Mouse (Mus musculus) embryo, embryonic 10 days (tissue): ENCODE measurements around the gene Chst5.

Experiments used
- DNase-seq: peaks from one replicate; pipeline ENCODE4 v3.0.0-alpha.2; 2015; ENCODE audit warnings: low spot score

The Chst5 gene

GRCm38 (mm10) chr8:111929648-111930344 is 19.5 kb upstream of the Chst5 start:
- DNase-seq = no peak

DNA sequence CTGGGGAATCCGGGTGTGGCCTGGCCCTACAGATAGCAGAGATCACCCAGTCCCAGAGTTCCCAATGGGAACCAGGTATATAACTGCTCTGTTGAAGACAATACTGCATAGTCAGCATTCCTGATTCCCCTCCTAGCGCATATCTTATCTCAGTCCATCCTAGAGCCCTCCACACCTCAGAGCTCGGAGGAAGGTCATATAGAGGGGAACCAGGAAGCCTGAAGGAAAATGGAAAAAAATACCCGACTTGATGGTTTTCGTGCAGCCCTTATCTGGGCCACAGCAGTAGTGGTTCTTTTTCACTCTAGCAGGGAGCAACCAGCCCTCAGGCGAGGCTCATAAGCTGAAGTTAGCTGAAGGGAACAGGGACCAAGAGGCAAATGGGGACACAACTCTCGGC is 14.7 kb upstream of the Chst5 start:
- no peak for DNase-seq

DNA sequence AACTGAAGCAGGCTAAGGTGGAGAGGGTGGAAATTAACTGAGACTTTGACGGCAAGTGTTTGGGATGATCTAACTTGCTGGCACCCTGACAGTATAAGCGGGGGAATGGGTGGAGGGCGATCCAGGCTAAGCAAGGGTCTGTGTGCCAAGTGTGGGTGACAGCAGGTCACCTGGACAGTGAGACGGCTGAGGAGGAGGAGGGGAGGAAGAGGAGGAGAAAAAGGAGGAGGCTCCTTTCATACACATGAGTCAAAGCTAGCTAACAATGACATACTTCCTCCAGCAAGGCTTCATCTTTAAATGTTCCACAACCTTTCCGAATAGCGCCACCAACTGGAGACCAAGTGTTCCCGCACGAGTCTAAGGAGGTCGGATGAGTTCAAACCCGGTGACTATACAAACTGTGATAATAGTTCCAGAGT is 13.1 kb upstream of the Chst5 start:
- peak; percentile 79 for DNase-seq

- no peak for DNase-seq
Measured at GRCm38 (mm10) chr8:111920971-111921370, 10.7 kb upstream of the Chst5 start.

DNA sequence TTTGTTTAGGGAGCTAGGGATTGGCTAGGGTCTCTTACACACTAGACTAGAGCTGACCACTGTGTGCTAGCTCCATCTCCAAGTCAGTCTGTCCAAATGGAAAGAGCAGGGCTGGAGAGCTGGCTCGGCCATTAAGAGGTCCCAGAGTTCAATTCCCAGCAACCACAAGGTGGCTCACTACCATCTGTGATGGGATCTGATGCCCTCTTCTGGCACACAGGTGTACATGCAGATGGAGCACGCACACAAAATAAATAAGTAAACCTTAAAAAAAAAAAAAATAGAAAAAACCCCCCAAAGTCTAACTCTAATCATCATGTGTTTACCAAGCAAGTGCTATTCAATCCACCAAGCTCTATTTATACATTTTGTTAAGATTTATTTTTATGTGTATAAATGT is 9.4 kb upstream of the Chst5 start:
- DNase-seq = no peak

- DNase-seq = peak; percentile 52
Measured at GRCm38 (mm10) chr8:111912860-111913432, 2.7 kb upstream of the Chst5 start.

DNA sequence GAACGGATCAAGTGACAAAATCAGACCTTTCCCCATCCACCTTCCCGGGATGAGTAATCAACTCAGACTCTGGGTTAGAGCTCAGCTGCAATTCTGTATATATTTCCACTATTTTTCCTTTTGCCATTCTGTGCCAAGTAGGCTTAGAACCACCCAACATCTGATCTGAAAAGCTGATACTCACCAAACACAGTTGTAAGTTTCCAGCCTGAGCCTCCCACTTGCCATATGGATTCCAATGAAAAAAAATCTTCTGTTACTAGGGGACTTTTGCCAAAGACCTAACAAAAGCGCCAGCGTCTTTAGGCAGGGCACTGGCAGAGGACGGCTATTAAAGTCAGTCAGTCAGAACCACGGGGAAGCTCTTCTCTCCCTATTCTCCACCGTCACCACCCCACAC is 1.3 kb upstream of the Chst5 start:
- no peak for DNase-seq

- no peak for DNase-seq
Measured at GRCm38 (mm10) chr8:111905500-111906121, 4.6 kb downstream of the Chst5 start.

- peak; percentile 74 for DNase-seq
Measured at GRCm38 (mm10) chr8:111902080-111902479, 8.2 kb downstream of the Chst5 start.

- DNase-seq = no peak
Measured at GRCm38 (mm10) chr8:111898586-111898985, 11.7 kb downstream of the Chst5 start.

- no peak for DNase-seq
Measured at GRCm38 (mm10) chr8:111894955-111895354, 15.3 kb downstream of the Chst5 start.

- DNase-seq = no peak
Measured at GRCm38 (mm10) chr8:111892615-111893014, 17.6 kb downstream of the Chst5 start.

DNA sequence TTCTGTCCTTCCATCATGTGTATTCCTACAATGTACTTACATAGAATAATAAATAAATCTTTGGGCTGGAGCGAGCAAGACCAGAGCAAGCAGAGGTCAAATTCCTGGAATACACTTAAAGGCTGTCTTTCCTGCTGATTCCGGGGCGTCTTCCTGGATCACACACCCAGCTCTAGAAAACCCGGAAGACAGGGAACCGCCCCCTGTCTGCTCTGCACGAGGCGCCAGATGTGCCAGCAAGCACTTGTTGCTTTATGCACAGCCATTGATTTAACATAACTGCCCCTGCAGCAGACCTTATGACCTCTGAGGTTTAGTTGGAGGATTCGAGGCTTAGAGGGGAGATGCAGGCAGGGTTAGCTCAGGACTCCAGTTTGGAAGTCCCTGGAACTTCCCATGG is 18.3 kb downstream of the Chst5 start:
- no peak for DNase-seq

- DNase-seq = no peak
Measured at GRCm38 (mm10) chr8:111890911-111891303, 19.3 kb downstream of the Chst5 start.

DNA sequence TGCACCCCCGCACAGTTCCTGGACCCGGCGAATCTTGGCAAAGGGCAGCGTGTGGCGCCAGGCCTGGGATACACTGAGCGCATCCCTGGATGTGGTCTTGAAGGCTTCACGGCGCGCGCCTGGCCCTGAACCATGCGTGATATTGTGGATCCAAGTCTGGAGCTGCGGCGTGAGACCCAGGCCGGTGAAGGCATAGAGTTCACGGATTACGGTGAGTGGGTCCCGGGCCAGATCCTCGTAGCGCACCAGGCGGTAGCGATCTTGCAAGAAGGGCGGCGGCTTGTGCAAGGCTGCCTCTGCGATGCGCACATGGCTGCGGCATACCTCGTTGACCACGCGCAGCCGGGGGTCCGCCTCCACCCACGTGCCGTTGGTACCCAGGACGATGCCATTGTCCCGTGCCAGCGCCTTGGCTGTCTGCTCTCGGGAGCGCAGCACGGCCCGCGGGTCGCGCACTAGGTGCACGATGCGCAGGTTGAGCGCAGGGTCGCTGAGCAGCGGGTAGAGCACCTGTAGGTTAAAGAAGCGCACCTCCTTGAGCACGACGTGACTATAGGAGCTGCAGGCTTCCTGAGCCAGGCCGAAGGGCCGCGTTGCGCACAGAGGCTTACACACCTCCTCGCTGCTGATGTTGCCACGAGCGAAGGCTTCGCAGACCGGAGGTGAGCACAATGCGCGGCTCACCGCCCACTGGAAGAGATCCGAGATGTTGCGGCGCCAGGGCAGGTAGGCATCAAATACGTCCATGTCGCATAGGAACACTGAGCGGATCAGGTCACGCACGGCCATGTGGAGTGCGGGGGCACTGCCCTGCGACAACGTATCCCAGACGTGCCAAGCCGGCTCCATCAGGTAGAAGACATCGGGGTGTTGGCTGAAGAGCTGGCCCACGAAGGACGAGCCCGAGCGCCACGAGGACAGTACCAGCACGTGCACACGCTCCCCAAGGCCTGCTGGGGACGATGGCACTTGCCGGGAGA is 20.0 kb downstream of the Chst5 start:
- no peak for DNase-seq

- DNase-seq = no peak
Measured at GRCm38 (mm10) chr8:111888091-111888650, 22.1 kb downstream of the Chst5 start.

DNA sequence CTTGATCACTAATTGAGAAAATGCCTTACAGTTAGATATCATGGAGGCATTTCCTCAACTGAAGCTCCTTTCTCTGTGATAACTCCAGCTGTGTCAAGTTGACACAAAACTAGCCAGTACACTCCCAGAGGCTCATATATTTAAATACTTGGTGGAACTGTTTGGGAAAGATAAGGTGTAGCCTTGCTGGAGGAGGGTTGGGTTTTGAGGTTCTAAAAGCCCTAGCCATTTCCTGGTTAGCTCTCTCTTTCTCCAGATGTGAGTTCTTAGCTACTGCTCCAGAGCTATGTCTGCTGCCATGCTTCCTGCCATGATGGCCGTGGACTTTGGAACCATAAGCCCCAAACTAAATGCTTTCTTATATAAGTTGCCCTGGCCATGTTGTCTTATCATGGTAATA is 22.8 kb downstream of the Chst5 start:
- DNase-seq = no peak

DNA sequence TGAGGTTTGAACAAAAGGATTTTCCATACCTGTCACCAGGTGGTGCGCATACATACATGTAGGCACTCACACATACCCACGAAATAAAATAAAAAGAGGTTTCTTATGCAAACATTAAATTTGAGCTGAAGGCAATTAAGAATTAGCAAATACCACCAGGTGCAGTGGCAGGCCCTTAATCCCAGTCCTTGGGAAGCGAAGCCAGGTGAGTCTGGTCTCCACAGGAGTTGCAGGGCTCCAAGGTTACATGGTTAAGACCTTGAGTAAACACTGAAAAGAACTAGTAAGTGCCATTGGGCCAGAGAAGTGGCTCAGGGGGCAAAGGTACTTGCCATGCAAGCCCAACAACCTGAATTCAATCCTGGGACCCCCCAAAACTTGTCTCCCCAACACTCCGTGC is 26.6 kb downstream of the Chst5 start:
- DNase-seq = no peak

DNA sequence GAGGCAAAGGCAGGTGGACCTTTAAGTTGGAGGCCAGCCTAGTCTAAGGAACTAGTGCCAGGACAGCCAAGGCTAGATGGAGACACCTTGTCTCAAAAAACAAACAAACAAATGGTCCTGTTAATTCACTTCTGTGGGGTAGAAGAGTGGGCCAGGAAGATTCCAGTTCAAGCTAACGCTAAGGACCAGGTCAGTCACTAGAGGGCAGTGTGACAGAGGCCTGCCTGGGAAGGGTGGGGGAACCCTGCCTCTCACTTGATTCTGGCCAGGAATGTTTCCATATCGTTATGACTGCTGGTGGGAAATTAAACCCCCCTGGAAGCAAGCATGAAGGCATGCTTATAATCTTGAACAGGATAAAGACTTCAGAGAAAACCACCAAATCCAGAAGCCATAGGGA is 28.7 kb downstream of the Chst5 start:
- DNase-seq = peak; percentile 77

GRCm38 (mm10) chr8:111877711-111878110 is 32.5 kb downstream of the Chst5 start:
- no peak for DNase-seq

DNA sequence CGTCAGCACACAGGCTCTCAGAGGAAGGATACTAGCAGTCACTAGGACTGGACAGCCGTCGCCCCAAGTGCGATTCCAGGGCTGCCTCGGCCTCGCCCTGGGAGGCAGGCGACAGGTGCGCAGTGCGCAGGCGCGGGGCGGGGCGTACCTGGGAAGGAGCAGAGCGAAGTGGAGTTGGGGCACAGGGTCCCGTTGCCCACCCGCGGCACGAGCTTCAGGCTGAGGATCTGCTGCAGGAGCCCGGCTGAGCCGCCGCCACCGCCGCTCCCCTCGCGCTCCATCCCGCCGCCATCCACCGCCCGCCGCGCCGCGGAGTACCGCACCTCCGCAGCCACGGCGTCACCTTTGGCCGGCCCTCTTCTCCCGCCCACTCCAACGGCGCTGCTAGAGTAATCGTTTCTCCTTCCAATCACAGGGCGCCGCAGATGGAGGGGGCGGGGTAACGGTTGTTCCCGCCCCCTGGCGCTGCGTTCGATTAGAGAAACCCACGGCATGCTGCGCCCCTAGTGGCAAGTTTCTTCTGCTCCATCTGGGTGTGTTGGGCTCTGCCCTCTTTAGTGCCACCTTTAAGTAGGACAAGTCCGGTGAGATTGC is 33.8 kb downstream of the Chst5 start, which contains the start of gene Tmem170:
Gene Tmem170 (minus strand): TSS at position 396 of the 594 bp plus-strand sequence.
- peak; percentile 96 for DNase-seq

DNA sequence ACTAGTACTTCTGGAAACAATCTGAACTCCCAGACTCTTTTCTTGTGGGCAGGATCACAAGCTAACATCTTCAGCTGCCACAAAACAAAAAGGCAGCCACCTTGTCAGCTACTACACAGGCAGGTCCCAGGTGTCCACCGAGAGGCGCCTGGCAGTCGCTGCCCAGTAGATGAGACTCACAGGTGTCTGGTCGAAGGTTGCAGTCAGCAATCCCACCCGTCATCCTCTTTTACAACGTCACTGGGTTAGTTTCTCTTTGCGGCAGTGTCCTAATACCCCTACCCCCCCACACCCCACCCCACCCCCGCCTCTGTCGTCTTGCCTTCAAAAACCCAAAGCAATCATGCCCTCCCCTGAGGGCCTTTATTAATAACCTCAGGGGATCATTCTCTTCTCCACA is 34.5 kb downstream of the Chst5 start:
- no peak for DNase-seq
